Mouse (Mus musculus) skeletal muscle tissue, postnatal 0 days (tissue): Measurements from ENCODE around the gene Smarca4. TPM values are rescaled to one million over a fixed set of nuclear protein-coding genes. Genes with fewer than 3 reads are reported as not detected.

Experiments used
- microRNA counts: library from miRNA; unstranded; fragments of <30 nt; microRNA quantifications from one replicate; lab custom pipeline; 2015
- microRNA-seq, 2 experiments: library from miRNA; unstranded; fragments of <30 nt; microRNA quantifications; one replicate each; pipeline ENCODE4; 2016
- polyA plus RNA-seq: library from polyadenylated mRNA; unstranded; fragments of >200 nt; fragmentation: Nextera tagmentation; extraction: Ambion mirVana; gene quantifications from 2 replicates; pipeline ENCODE4 v1.2.1, GENCODE M21; 2015

Gene Smarca4
- polyA plus RNA-seq: 20.4 and 22.7 TPM in 2 replicates

GRCm38 (mm10) chr9:21615617-21616231, at the start of gene Smarca4:
TSS of gene Smarca4 (plus strand) at chr9:21616169.

GRCm38 (mm10) chr9:21592703-21593121, 23.3 kb upstream of the Smarca4 start, which contains the start of the genes Timm29 and Yipf2:
TSS of gene Timm29 (plus strand) at chr9:21592722.
TSS of gene Yipf2 (minus strand) at chr9:21592828.

GRCm38 (mm10) chr9:21723377-21724146, 107.6 kb downstream of the Smarca4 start, which contains the start of gene Ldlr:
TSS of gene Ldlr (plus strand) at chr9:21723483.

MicroRNAs within 50 kb of the gene (microRNA counts, 519-probe panel; counts per million panel counts)
- 296 counts per million, percentile 58 among the panel's probes with 10 or more counts for microRNA mmu-miR-1946b (lab: Ali Mortazavi, UCI)

Small RNA genes lying within 50 kb of the gene (microRNA-seq; reads per million reads assigned to microRNA genes)
- gene Mir1946b: 0 reads per million in 2 experiments

Other genes starting within 250 kb of the Smarca4 start
- gene Ilf3, start 248.3 kb upstream of the Smarca4 start, polyA plus RNA-seq: 48.0 and 52.6 TPM in 2 replicates
- 17.6 and 18.9 TPM in 2 replicates for gene Qtrt1, start 204.3 kb upstream of the Smarca4 start, polyA plus RNA-seq
- 50.4 and 52.2 TPM in 2 replicates for gene Dnm2, start 191.3 kb upstream of the Smarca4 start, polyA plus RNA-seq
- gene Tmed1, start 105.9 kb upstream of the Smarca4 start, polyA plus RNA-seq: 79.0 and 80.6 TPM in 2 replicates
- gene AB124611, start 90.0 kb upstream of the Smarca4 start, polyA plus RNA-seq: 2.9 and 3.2 TPM in 2 replicates
- gene Carm1, start 69.3 kb upstream of the Smarca4 start, polyA plus RNA-seq: 15.5 and 20.1 TPM in 2 replicates
- gene Timm29, start 23.4 kb upstream of the Smarca4 start, polyA plus RNA-seq: 39.2 and 39.3 TPM in 2 replicates
- gene Yipf2, start 23.3 kb upstream of the Smarca4 start, polyA plus RNA-seq: 9.8 and 10.2 TPM in 2 replicates
- gene Ldlr, start 107.3 kb downstream of the Smarca4 start, polyA plus RNA-seq: 6.8 and 11.5 TPM in 2 replicates
- 16.6 and 19.0 TPM in 2 replicates for gene Spc24, start 144.1 kb downstream of the Smarca4 start, polyA plus RNA-seq
- gene Kank2, start 182.6 kb downstream of the Smarca4 start, polyA plus RNA-seq: 10.1 and 10.9 TPM in 2 replicates
- 1.1 and 6.7 TPM in 2 replicates for gene Angptl8, start 219.3 kb downstream of the Smarca4 start, polyA plus RNA-seq
- gene Dock6, start 236.5 kb downstream of the Smarca4 start, polyA plus RNA-seq: 13.3 and 14.2 TPM in 2 replicates